Mouse (Mus musculus) C2C12 (cell line): ENCODE measurements around the gene Coa3. TPM values are rescaled to one million over a fixed set of nuclear protein-coding genes. Genes with fewer than 3 reads are reported as not detected.

Source experiments
- H3K27me3 ChIP-seq: one replicate; pipeline ENCODE4 v1.6.1; 2011; ENCODE audit not compliant: control insufficient read depth, insufficient read depth, insufficient read length
- H3K36me3 ChIP-seq: one replicate; pipeline ENCODE4 v1.6.1; 2011; ENCODE audit not compliant: control insufficient read depth, insufficient read depth
- H3K4me3 ChIP-seq: one replicate; pipeline ENCODE4 v1.5.1; 2011; ENCODE audit warnings: mild to moderate bottlenecking, control low read depth; ENCODE audit not compliant: poor library complexity, insufficient read depth, severe bottlenecking
- H3K79me2 ChIP-seq: one replicate; pipeline ENCODE4 v1.6.1; 2011; ENCODE audit not compliant: control insufficient read depth, insufficient read depth
- H3K79me3 ChIP-seq: one replicate; pipeline ENCODE4 v1.6.1; 2011; ENCODE audit warnings: low read depth, control low read depth
- H3ac ChIP-seq: one replicate; pipeline ENCODE3; 2011; ENCODE audit warnings: low read depth; ENCODE audit not compliant: control insufficient read depth, insufficient read length
- CEBPB ChIP-seq: IDR thresholded peaks from one replicate; pipeline ENCODE4 v1.6.1; 2011; ENCODE audit warnings: low read depth, mild to moderate bottlenecking, control low read depth, moderate library complexity
- CTCF ChIP-seq: IDR thresholded peaks from one replicate; pipeline ENCODE4 v1.5.1; 2011; ENCODE audit not compliant: control insufficient read depth, insufficient read depth, insufficient read length
- FOSL1 ChIP-seq: IDR thresholded peaks from one replicate; pipeline ENCODE4 v1.8.0; 2011; ENCODE audit warnings: mild to moderate bottlenecking, low read length; ENCODE audit not compliant: poor library complexity, insufficient read depth, severe bottlenecking
- MAX ChIP-seq: IDR thresholded peaks from one replicate; pipeline ENCODE4 v1.6.1; 2011; ENCODE audit warnings: mild to moderate bottlenecking, control low read depth
- MYOD1 ChIP-seq: IDR thresholded peaks from one replicate; pipeline ENCODE4 v1.6.1; 2011; ENCODE audit warnings: low read depth; ENCODE audit not compliant: control insufficient read depth, insufficient read length
- MYOG ChIP-seq: IDR thresholded peaks from one replicate; pipeline ENCODE4 v1.6.1; 2011; ENCODE audit not compliant: control insufficient read depth, insufficient read length; ENCODE audit errors: extremely low read depth
- USF1 ChIP-seq: IDR thresholded peaks from one replicate; pipeline ENCODE4 v1.6.1; 2011; ENCODE audit warnings: low read depth, mild to moderate bottlenecking, control low read depth, moderate library complexity
- polyA plus RNA-seq: library from polyadenylated mRNA; unstranded; fragments of >200 nt; fragmentation: generic; extraction: Trizol; gene quantifications from one replicate; pipeline ENCODE4 v1.2.1, GENCODE M21; 2012; ENCODE audit warnings: missing spikeins

Coa3 gene
- polyA plus RNA-seq, 1 experiment, result 85.2 TPM

DNA sequence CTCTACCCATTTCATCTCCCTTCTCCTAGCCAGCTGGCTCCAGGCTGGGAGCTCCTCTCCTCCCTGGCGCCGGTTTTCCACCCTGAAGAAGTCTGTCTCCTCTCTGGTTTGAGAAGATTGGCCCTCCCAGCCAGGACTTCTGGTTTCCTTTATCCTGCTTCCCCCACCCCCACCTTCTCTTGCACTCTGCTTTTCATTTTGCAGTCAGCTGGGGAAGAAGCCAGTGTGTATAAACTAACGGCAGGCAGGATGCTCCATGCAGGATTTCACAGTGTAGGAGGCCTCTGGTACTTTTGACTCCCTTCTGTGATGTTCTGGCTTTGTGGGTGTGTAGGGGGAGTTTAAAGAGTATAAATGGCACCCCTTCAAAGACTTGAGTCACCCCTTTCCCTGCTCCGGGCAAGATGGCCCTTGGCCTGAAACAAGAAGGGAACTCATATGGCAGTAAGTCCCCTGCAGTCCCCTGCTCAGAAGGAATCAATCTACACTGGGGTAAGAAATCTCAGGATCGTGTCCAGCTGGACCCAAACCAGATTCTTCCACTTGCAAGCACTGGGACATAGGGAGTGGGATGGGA, 40.8 kb downstream of the Coa3 start:
- TF ChIP-seq MYOD1 (no peak), CEBPB (no peak), CTCF (no peak), MYOG (no peak), MAX (no peak), FOSL1 (no peak), USF1 (no peak)

DNA sequence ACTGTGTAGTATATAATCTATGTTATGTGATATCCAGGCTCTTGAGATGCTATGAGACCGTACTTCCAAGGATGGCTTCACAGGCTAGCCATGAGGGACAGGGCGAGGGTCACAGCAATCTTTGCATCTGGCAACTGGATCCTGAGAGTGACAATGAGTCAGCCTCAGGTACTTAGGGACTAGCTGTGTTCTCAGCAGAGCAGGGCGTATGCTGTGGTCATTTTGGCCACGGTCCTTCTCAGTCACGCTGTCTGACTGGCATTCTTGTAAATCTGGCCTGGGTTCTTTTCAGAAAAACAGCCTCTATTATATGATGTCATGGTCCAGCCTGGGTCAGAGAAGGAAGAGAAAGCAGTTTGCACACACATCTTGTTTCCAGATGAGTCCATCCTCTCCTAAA, 42.1 kb downstream of the Coa3 start:
- Histone ChIP-seq H3K4me3 (no peak overlapping the region), H3ac (no peak overlapping the region), H3K36me3 (no peaks in the 10 kb centered on the region), H3K79me3 (no peaks in the 10 kb centered on the region), H3K79me2 (no peaks in the 10 kb centered on the region), H3K27me3 (peaks cover 2% of the 10 kb centered on the region)
- TF ChIP-seq CEBPB (no peak), USF1 (no peak), MYOG (no peak), FOSL1 (no peak), MAX (no peak), CTCF (no peak), MYOD1 (no peak)

More for the DNA sequence above, 40.8 kb downstream of the Coa3 start:
- Histone ChIP-seq H3K79me3 (no peaks in the 10 kb centered on the region), H3K36me3 (no peaks in the 10 kb centered on the region), H3K4me3 (no peak overlapping the region), H3ac (no peak overlapping the region), H3K79me2 (no peaks in the 10 kb centered on the region), H3K27me3 (peaks cover 4% of the 10 kb centered on the region)

DNA sequence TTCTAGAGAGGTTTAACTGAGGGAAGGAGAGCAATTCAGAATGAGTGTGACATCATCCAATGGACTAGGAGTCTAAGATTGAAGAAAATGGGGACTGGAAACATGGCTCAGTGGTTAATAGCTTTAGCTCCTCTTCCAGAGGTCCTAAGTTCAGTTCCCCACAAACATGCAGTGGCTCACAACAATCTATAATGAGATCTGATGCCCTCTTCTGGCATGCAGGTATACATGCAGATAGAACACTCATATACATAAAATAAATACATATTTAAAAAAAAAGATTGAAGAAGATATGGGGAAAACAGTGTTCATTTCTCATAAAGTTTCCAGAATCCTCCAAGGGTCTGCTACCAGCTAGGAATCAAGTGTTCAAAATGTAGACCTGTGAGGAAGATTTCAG, 43.5 kb downstream of the Coa3 start:
- Histone ChIP-seq H3K79me3 (no peaks in the 10 kb centered on the region), H3K79me2 (no peaks in the 10 kb centered on the region), H3K36me3 (no peaks in the 10 kb centered on the region), H3K27me3 (no peaks in the 10 kb centered on the region), H3ac (no peak overlapping the region), H3K4me3 (no peak overlapping the region)
- TF ChIP-seq MYOD1, result no peak
- no peak for TF ChIP-seq MAX
- no peak for TF ChIP-seq USF1
- no peak for TF ChIP-seq CTCF
- no peak for TF ChIP-seq CEBPB
- TF ChIP-seq MYOG, result no peak
- no peak for TF ChIP-seq FOSL1

DNA sequence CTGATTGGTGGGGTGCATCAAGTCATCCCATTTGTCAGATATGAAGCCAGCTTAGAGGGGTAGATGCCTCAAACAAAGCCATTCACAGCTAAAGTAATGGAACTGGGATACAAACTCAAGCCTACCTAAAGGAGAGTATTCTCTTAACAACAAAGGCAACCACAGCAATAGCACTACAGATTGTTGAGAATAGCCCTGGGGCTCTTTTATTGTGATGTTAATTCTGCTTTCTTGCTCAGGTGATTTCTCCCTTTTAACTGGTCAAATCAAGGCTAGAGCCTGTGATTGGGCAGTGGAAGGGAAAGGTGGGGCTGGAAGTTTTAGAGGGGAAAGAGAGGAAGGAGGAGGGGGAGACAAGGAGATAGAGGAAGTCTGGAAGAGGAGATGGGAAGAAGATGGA, 44.8 kb downstream of the Coa3 start:
- Histone ChIP-seq H3K4me3 (no peak overlapping the region), H3ac (no peak overlapping the region)
- TF ChIP-seq MYOD1 (no peak), MYOG (no peak), CEBPB (no peak)

DNA sequence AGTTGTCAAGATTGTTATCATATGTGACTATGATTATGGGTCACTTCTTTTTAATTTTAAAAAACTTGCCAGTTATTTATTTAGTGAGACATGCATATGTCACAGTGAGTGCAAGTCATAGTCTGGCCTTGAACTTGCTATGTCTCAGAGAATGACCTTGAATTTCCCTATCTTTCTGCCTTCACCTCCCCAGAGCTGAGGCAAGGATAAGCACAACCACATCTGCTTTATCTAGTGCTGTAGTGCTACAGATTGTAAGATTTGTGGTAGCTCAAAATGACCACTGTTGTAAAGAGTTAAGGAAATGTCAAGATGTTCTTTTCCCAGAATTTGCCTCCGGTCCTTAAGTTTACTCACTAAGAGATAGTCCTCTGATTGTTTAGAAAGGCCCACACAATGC, 45.7 kb downstream of the Coa3 start:
- TF ChIP-seq CTCF (no peak), CEBPB (no peak), FOSL1 (no peak), USF1 (no peak), MYOD1 (no peak), MYOG (no peak), MAX (no peak)
- Histone ChIP-seq H3ac (no peak overlapping the region), H3K36me3 (no peaks in the 10 kb centered on the region), H3K27me3 (no peaks in the 10 kb centered on the region), H3K4me3 (no peak overlapping the region), H3K79me3 (no peaks in the 10 kb centered on the region), H3K79me2 (no peaks in the 10 kb centered on the region)

More for the DNA sequence above, 44.8 kb downstream of the Coa3 start:
- Histone ChIP-seq H3K27me3 (no peaks in the 10 kb centered on the region), H3K36me3 (no peaks in the 10 kb centered on the region), H3K79me2 (no peaks in the 10 kb centered on the region), H3K79me3 (no peaks in the 10 kb centered on the region)

DNA sequence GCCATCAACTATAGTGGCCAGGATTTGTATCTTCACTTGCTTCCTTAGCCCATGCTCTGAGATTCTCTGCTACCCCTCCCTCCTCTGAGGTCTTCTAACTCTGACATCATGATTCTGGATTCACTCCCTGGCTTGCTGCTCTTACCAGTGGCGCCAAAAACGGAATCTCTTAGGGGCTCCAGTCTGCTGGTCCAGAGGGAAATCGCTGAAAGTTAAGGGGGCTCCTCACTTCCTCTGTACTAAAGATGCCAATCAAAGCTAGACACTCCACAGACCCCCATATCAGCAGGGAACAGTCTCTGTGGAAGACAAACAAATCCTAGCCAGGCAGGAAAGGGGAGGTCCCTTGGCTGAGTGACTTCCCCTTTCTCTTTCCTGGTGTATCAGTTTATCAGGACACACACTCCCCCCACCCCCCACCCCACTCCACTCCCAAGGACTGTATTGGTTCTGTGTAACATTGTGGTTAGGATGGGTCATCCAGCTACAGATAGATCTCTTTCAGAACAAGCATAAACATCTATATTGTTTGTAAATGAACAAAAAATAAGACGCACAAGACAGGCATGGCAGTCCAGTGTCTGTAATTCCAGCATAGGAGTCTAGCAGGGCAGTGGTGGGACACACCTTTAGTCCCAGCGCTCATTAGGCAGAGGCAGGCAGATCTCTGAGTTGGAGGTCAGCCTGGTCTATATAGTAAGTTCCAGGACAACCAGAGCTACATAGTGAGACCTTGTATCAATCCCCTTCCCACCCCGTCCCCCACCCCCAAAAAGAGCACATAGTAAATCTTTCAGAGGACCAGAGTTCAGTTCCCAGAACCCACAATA, 46.7 kb downstream of the Coa3 start:
- Histone ChIP-seq H3K4me3 (no peak overlapping the region), H3ac (no peak overlapping the region), H3K36me3 (no peaks in the 10 kb centered on the region), H3K27me3 (no peaks in the 10 kb centered on the region), H3K79me2 (no peaks in the 10 kb centered on the region), H3K79me3 (no peaks in the 10 kb centered on the region)
- TF ChIP-seq FOSL1 (no peak), MAX (no peak), MYOD1 (no peak), CEBPB (no peak), MYOG (no peak), USF1 (no peak), CTCF (no peak)
